Mouse (Mus musculus): Measurements from ENCODE around the gene Fam129c. TPM values are rescaled to one million over a fixed set of nuclear protein-coding genes. Genes with fewer than 3 reads are reported as not detected.

Gene Fam129c
- polyA plus RNA-seq, 1 experiment: 4.5 TPM

DNA sequence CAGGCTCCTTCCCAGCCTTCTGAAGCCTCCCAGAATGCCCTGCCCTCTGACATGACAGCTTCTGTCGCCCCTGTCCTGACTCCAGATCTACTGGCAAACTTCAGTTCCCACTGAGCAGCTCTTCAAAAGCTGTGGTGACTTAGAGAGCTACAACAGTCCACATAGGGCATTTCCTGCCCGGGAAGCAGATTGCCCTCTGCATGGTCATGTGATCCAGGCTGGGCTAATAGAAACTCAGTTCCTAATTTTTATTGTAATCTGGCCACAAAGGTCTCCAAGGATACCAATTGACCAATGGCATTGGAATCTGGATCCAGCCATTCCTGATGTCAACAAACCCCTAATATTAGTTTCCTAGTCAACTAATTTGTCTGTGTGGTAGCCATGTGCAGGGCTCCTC is 34.4 kb downstream of the Fam129c start:
- H3K27me3 ChIP-seq (ENCODE audit: control insufficient read depth, insufficient read depth, low read length): no peaks in the 10 kb centered on the region; the same call in 1 of the 2 replicates
- no peak overlapping the region for H3K4me3 ChIP-seq (ENCODE audit: low read depth, low read length)
- TF ChIP-seq POLR2A (IDR thresholded peaks at IDR 0.05; ENCODE audit: low read depth, low read length): no peak
- no peak for TF ChIP-seq CTCF (IDR thresholded peaks at IDR 0.05; ENCODE audit: extremely low read depth, insufficient read length, insufficient replicate concordance, low read depth, low read length)
- H3K4me1 ChIP-seq (ENCODE audit: control insufficient read depth, insufficient read depth, insufficient read length, low read length): peaks cover 19% of the 10 kb centered on the region
- H3K27ac ChIP-seq (ENCODE audit: insufficient read depth, low read depth, low read length): no peak overlapping the region
- WGBS: 37% methylated on average over 2 of the region's 2 CpGs
- H3K36me3 ChIP-seq (ENCODE audit: control insufficient read depth, insufficient read depth, low read length): no peaks in the 10 kb centered on the region

DNA sequence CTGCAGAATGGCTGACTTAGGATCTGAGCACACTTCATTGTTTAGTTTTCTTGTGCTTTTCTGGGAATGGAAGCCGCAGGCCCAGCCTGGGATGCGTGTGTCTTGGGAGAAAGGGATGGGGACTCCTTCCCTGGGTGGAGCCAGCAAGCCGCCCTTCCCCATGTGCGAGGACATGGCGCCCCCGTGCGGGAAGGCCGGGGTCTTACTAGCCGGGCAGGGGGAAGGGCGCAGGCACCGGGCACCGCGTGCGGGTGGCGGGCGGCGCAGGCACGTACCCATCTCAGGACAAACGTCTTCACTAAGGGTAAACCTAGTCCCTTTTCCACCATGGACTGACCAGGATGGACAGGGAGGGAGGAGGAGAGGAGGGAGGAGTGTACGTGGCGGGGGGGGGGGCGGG is 35.7 kb downstream of the Fam129c start:
- TF ChIP-seq POLR2A (IDR thresholded peaks at IDR 0.05; ENCODE audit: low read depth, low read length): no peak
- TF ChIP-seq CTCF (IDR thresholded peaks at IDR 0.05; ENCODE audit: extremely low read depth, insufficient read length, insufficient replicate concordance, low read depth, low read length): peak; percentile 33; the same call in 1 of the 2 replicates
- Histone ChIP-seq H3K27ac (ENCODE audit: insufficient read depth, low read depth, low read length) (no peak overlapping the region), H3K27me3 (ENCODE audit: control insufficient read depth, insufficient read depth, low read length) (no peaks in the 10 kb centered on the region; the same call in 1 of the 2 replicates), H3K4me1 (ENCODE audit: control insufficient read depth, insufficient read depth, insufficient read length, low read length) (peaks cover 16% of the 10 kb centered on the region), H3K4me3 (ENCODE audit: low read depth, low read length) (peak overlapping the region; percentile 18), H3K36me3 (ENCODE audit: control insufficient read depth, insufficient read depth, low read length) (no peaks in the 10 kb centered on the region)
- WGBS: 7% methylated on average over 19 of the region's 22 CpGs

DNA sequence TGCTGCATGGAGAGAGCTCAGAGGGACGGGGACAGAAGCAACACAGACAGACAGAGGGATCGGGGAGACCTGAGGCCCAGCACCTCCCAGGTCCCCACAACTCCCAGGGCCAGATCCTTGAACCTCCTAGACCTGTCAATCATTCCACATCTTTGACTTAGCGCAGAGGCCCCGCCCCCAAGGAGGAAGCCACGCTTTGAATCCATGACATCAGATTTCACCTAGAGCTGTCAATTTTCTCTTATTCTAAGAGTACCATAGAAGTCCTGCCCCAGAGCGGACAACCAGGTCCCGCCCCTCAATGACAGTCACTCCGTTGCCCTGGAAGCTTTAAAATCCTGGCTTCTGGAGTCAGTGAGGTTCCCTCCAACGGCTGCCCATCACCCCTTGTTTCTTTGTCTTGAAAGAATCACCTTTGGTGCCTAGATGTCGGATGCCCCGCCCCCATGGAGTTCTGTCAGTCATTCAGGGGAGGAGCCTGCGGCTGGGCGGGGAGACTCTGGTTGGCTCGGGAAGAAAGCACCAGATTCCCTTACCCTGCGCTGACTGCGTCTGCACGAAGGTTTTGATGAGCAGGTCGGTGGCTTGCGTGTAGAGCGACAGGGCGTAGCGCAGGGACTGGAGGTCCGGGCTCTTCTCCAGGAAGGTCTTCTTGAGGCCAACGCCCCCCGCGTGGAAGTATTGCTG is 36.7 kb downstream of the Fam129c start:
- H3K36me3 ChIP-seq (ENCODE audit: control insufficient read depth, insufficient read depth, low read length): no peaks in the 10 kb centered on the region
- TF ChIP-seq CTCF (IDR thresholded peaks at IDR 0.05; ENCODE audit: extremely low read depth, insufficient read length, insufficient replicate concordance, low read depth, low read length): no peak
- TF ChIP-seq POLR2A (IDR thresholded peaks at IDR 0.05; ENCODE audit: low read depth, low read length): 0 out of 2 replicates have a peak, but pooled peaks have one; percentile 15
- no peak overlapping the region for H3K27ac ChIP-seq (ENCODE audit: insufficient read depth, low read depth, low read length)
- 2% methylated on average over 26 of the region's 26 CpGs for WGBS
- no peak overlapping the region for H3K4me3 ChIP-seq (ENCODE audit: low read depth, low read length)
- peaks cover 11% of the 10 kb centered on the region for H3K4me1 ChIP-seq (ENCODE audit: control insufficient read depth, insufficient read depth, insufficient read length, low read length)
- H3K27me3 ChIP-seq (ENCODE audit: control insufficient read depth, insufficient read depth, low read length): no peaks in the 10 kb centered on the region; the same call in 1 of the 2 replicates

DNA sequence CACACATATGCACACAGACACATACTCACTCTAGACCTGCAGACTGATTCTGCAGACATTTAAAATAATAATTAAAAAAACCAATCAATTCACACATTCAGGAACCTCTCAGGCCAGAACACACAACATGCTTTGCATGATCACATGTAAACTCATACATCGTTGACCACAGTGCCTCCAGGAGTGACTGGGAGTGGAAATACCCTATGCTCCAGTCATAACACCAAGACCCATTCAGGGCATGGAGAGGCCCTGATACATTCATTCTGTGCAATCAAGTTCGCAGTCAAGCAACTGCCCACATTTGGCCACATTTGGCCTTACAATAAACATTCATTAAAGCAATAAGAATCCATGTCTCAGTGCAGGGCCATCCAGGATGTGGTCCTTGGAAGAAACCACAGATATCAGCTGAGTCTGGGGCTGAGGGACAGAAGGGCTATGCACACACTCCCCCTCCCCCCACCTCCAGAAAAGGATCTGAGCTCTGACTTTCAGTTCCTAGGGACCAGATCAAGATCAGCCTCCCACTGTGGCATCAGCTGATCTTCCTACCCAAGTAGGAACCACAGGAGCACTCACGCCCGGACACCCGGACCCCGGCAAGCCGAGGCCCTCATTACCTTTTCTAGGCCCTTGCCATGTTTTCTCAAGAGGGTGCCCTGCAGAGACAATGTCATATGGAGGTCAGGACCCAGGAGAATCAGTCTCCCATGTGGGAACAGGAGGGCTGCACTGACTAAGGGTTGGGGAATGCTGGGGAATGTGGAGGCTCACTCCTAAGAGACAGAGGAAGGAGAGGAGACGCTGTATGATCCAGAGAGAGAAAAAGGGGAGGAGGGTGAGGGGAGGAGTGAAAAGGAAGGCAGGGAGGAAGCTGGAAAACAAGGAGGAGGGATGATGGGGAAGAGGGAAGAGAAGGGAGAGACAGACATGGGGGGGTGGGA is 40.0 kb downstream of the Fam129c start:
- no peaks in the 10 kb centered on the region for H3K27me3 ChIP-seq (ENCODE audit: control insufficient read depth, insufficient read depth, low read length)
- H3K4me3 ChIP-seq (ENCODE audit: low read depth, low read length): no peak overlapping the region
- no peak overlapping the region for H3K27ac ChIP-seq (ENCODE audit: insufficient read depth, low read depth, low read length)
- TF ChIP-seq POLR2A (IDR thresholded peaks at IDR 0.05; ENCODE audit: low read depth, low read length) (no peak), CTCF (IDR thresholded peaks at IDR 0.05; ENCODE audit: extremely low read depth, insufficient read length, insufficient replicate concordance, low read depth, low read length) (no peak)
- H3K4me1 ChIP-seq (ENCODE audit: control insufficient read depth, insufficient read depth, insufficient read length, low read length): no peaks in the 10 kb centered on the region; the same call in 1 of the 2 replicates
- WGBS: 65% methylated on average over 8 of the region's 8 CpGs
- no peaks in the 10 kb centered on the region for H3K36me3 ChIP-seq (ENCODE audit: control insufficient read depth, insufficient read depth, low read length)

DNA sequence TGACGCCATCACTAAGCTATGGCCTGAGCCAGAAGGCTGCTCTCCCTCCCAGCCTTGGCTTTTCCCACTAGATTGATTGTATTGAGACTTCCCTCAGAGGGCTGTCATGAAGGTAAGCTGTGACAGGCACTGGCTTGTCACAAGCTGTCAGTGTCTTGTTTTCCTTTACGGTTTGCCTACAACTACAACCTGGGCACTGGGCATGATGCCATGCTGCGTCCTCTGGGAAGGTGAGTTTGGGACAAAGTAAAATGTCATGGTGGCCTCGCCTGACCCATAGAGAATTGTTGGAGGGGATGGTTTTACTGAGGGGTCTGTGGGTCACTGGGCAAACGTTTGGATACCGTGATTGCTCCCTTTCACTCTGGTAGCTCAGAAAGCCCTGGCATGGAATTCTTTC is 40.9 kb downstream of the Fam129c start:
- no peak overlapping the region for H3K27ac ChIP-seq (ENCODE audit: insufficient read depth, low read depth, low read length)
- H3K36me3 ChIP-seq (ENCODE audit: control insufficient read depth, insufficient read depth, low read length): no peaks in the 10 kb centered on the region
- no peak for TF ChIP-seq CTCF (IDR thresholded peaks at IDR 0.05; ENCODE audit: extremely low read depth, insufficient read length, insufficient replicate concordance, low read depth, low read length)
- no peak overlapping the region for H3K4me3 ChIP-seq (ENCODE audit: low read depth, low read length)
- H3K27me3 ChIP-seq (ENCODE audit: control insufficient read depth, insufficient read depth, low read length): no peaks in the 10 kb centered on the region
- 66% methylated on average over 6 of the region's 6 CpGs for WGBS
- no peaks in the 10 kb centered on the region; the same call in 1 of the 2 replicates for H3K4me1 ChIP-seq (ENCODE audit: control insufficient read depth, insufficient read depth, insufficient read length, low read length)

DNA sequence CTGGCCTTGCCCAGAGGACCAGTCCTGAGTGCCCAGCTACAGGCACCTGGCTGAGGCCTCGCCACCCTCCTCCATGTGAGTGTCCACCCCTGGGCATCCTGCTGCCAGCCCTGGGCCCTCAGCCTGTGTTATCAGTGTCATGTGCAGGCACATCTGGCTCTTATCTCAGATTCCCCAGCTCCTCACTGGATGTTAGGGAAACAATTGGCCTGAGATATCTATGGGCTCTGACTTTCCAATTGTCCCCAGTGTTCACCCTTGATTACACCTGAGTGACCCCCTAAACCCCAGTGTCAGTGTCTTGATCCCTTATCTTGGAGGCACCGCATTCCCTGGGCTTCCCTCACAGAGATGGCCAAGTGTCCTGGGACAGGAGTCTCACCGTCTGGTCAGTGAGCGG is 41.9 kb downstream of the Fam129c start:
- no peaks in the 10 kb centered on the region for H3K27me3 ChIP-seq (ENCODE audit: control insufficient read depth, insufficient read depth, low read length)
- no peak overlapping the region for H3K27ac ChIP-seq (ENCODE audit: insufficient read depth, low read depth, low read length)
- no peaks in the 10 kb centered on the region for H3K36me3 ChIP-seq (ENCODE audit: control insufficient read depth, insufficient read depth, low read length)
- H3K4me1 ChIP-seq (ENCODE audit: control insufficient read depth, insufficient read depth, insufficient read length, low read length): no peaks in the 10 kb centered on the region; the same call in 1 of the 2 replicates
- WGBS: 74% methylated on average over 4 of the region's 4 CpGs
- TF ChIP-seq CTCF (IDR thresholded peaks at IDR 0.05; ENCODE audit: extremely low read depth, insufficient read length, insufficient replicate concordance, low read depth, low read length) (no peak), POLR2A (IDR thresholded peaks at IDR 0.05; ENCODE audit: low read depth, low read length) (no peak)
- no peak overlapping the region for H3K4me3 ChIP-seq (ENCODE audit: low read depth, low read length)

DNA sequence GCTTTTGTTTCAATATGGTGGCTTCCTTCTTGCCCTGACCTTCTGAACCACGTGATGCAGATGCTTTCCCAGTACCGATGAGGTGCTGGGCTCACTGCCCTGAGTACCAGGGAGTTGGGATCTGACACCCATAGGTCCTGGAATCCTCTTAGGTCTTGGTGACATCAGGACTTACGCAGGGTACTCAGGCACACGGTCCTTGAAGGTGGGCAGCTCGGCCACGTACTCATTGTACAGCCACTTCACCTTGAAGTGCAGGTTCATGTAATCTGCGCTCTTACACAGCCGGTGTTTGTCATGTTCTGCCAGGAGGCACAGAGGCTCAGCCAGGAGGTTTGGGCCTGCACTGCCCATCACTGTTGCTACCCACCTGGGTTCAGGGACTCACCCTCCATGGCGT is 48.1 kb downstream of the Fam129c start:
- no peaks in the 10 kb centered on the region for H3K4me1 ChIP-seq (ENCODE audit: control insufficient read depth, insufficient read depth, insufficient read length, low read length)
- TF ChIP-seq POLR2A (IDR thresholded peaks at IDR 0.05; ENCODE audit: low read depth, low read length) (no peak), CTCF (IDR thresholded peaks at IDR 0.05; ENCODE audit: extremely low read depth, insufficient read length, insufficient replicate concordance, low read depth, low read length) (no peak)
- WGBS: 78% methylated on average over 9 of the region's 9 CpGs

More for the DNA sequence above, 48.1 kb downstream of the Fam129c start:
- Histone ChIP-seq H3K4me3 (ENCODE audit: low read depth, low read length) (no peak overlapping the region), H3K36me3 (ENCODE audit: control insufficient read depth, insufficient read depth, low read length) (no peaks in the 10 kb centered on the region), H3K27me3 (ENCODE audit: control insufficient read depth, insufficient read depth, low read length) (no peaks in the 10 kb centered on the region), H3K27ac (ENCODE audit: insufficient read depth, low read depth, low read length) (no peak overlapping the region)
